Comparison of ENCODE assay signal across 9 mouse cellular contexts in the genomic region with DNA sequence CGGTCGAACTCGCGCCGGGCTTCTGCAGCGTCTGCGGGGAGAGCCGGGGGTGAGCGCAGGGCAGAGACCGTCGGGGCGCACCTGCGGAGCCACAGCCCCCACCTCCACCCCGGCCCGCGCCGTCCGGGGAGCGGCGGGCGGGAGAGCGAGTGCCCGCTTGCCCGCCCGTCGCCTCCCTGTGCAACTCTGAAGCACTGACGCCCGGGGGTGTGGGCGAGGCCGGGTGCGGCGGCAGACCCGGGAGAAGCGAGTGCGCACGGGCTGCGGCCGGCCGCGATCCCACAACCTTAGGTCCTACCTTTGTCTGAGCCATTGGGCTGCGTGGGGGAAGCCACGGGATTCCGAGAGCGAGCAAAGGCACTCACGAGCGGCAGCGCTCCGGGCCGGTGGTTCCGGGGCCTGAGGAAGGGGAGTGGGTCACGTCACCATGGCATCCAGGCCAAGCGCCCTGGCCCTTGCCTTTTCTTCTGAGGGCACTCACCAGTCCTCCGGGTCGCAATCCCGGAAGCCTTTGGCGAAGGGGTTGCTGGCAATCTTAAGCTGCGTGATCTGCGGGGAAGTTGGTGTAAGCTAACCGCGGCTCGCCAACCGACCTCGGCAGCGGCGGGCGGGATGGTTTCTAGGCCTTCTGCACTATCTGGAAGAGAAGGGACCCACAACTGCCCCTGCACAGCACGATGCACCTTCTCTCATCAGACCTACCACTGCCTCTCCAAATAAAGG. TPM values are rescaled to one million over a fixed set of nuclear protein-coding genes. Genes with fewer than 3 reads are reported as not detected.
DNase-seq lines count a peak whose midpoint lies in the region; ATAC-seq and TF ChIP-seq lines count a peak whose summit lies in the region.
"Had no signal": no experiment of that assay in that cellular context is flagged by ENCODE, and none has a peak within 500 bp of the region (broad histone marks: within the 10 kb centered on the region; RNA-seq: fewer than 3 reads in every experiment).

No protein-coding gene starts in this region.

- 4% methylated on average over 59 of the region's 67 CpGs for WGBS in kidney, postnatal 0 days
- WGBS in embryonic facial prominence, embryonic 13.5 days: 1% methylated on average over 67 of the region's 67 CpGs
- WGBS in intestine, postnatal 0 days: 3% methylated on average over 47 of the region's 67 CpGs
- 2% methylated on average over 41 of the region's 67 CpGs for WGBS in neural tube, embryonic 14.5 days

- ATAC-seq in kidney, postnatal 0 days (replicated peaks; ENCODE audit: low FRiP score, low read depth): no peak; the same call in 1 of the 2 replicates
- ATAC-seq in embryonic facial prominence, embryonic 13.5 days (ENCODE audit: insufficient number of reproducible peaks, insufficient read depth, low FRiP score, low TSS enrichment, low read depth): no peak
- ATAC-seq in intestine, postnatal 0 days: no peak
- ATAC-seq in neural tube, embryonic 14.5 days (ENCODE audit: low read depth): no peak
- ATAC-seq in monocyte, adult 5-6 weeks (replicated peaks; ENCODE audit: insufficient number of reproducible peaks, low FRiP score, low TSS enrichment, poor library complexity, severe bottlenecking): no peak

- no peak overlapping the region for H3K9ac ChIP-seq in kidney, postnatal 0 days (ENCODE audit: low read depth, low read length)
- peak overlapping the region; percentile 59 for H3K9ac ChIP-seq in embryonic facial prominence, embryonic 13.5 days
- H3K9ac ChIP-seq in intestine, postnatal 0 days (ENCODE audit: low read depth, low read length): no peak overlapping the region
- H3K9ac ChIP-seq in neural tube, embryonic 14.5 days (replicated peaks; ENCODE audit: low read depth, low read length): no peak overlapping the region

- no peak for TF ChIP-seq CTCF in kidney, postnatal 0 days (IDR thresholded peaks at IDR 0.05; ENCODE audit: low read depth)
- no peak for TF ChIP-seq CTCF in intestine, postnatal 0 days (IDR thresholded peaks at IDR 0.05; ENCODE audit: low read depth)

- peaks cover 17% of the 10 kb centered on the region; the same call in 1 of the 2 replicates for H3K4me1 ChIP-seq in kidney, postnatal 0 days (replicated peaks; ENCODE audit: insufficient read depth, low read length)
- H3K4me1 ChIP-seq in embryonic facial prominence, embryonic 13.5 days: peaks cover 37% of the 10 kb centered on the region
- 0 out of 2 replicates have a peak, but pooled peaks cover 4% of the 10 kb centered on the region for H3K4me1 ChIP-seq in intestine, postnatal 0 days (replicated peaks; ENCODE audit: control insufficient read depth, insufficient read depth, low read length)
- H3K4me1 ChIP-seq in neural tube, embryonic 14.5 days (ENCODE audit: control insufficient read depth, insufficient read depth, low read length): peaks cover 10% of the 10 kb centered on the region

- H3K36me3 ChIP-seq in kidney, postnatal 0 days (ENCODE audit: insufficient read depth, low read length): no peaks in the 10 kb centered on the region
- H3K36me3 ChIP-seq in embryonic facial prominence, embryonic 13.5 days: no peaks in the 10 kb centered on the region
- H3K36me3 ChIP-seq in intestine, postnatal 0 days (ENCODE audit: control insufficient read depth, insufficient read depth): no peaks in the 10 kb centered on the region; the same call in 1 of the 2 replicates
- H3K36me3 ChIP-seq in neural tube, embryonic 14.5 days (ENCODE audit: control insufficient read depth, insufficient read depth, low read length): no peaks in the 10 kb centered on the region

- DNase-seq in kidney, postnatal 0 days (ENCODE audit: low spot score): no peak
- DNase-seq in kidney, postnatal 10 days: no peak
- no peak for DNase-seq in thymus, postnatal 36 days
- no peak for DNase-seq in layer of hippocampus, adult 11-12 months (ENCODE audit: low spot score)
- DNase-seq: spleen, adult 18-20 months had no signal

- peaks cover 76% of the 10 kb centered on the region for H3K27me3 ChIP-seq in kidney, postnatal 0 days (ENCODE audit: insufficient read depth, low read length)
- peaks cover 92% of the 10 kb centered on the region for H3K27me3 ChIP-seq in embryonic facial prominence, embryonic 13.5 days
- peaks cover 82% of the 10 kb centered on the region for H3K27me3 ChIP-seq in intestine, postnatal 0 days (replicated peaks; ENCODE audit: control insufficient read depth, insufficient read depth, low read length)
- H3K27me3 ChIP-seq in neural tube, embryonic 14.5 days (ENCODE audit: control insufficient read depth, insufficient read depth, low read length): peaks cover 82% of the 10 kb centered on the region

- peak overlapping the region; percentile 59 for H3K4me2 ChIP-seq in kidney, postnatal 0 days (ENCODE audit: low read length)
- peak overlapping the region; percentile 73 for H3K4me2 ChIP-seq in embryonic facial prominence, embryonic 13.5 days
- peak overlapping the region; percentile 68 for H3K4me2 ChIP-seq in intestine, postnatal 0 days (replicated peaks; ENCODE audit: low read depth)
- H3K4me2 ChIP-seq in neural tube, embryonic 14.5 days (ENCODE audit: low read depth, low read length): peak overlapping the region; percentile 49; the same call in 1 of the 2 replicates

- no peaks in the 10 kb centered on the region for H3K9me3 ChIP-seq in kidney, postnatal 0 days (replicated peaks; ENCODE audit: low read length)
- no peaks in the 10 kb centered on the region for H3K9me3 ChIP-seq in embryonic facial prominence, embryonic 13.5 days
- H3K9me3 ChIP-seq in intestine, postnatal 0 days (ENCODE audit: control insufficient read depth): no peaks in the 10 kb centered on the region
- H3K9me3 ChIP-seq in neural tube, embryonic 14.5 days (ENCODE audit: control insufficient read depth, low read length): no peaks in the 10 kb centered on the region

- peak overlapping the region; percentile 27 for H3K4me3 ChIP-seq in kidney, postnatal 0 days (replicated peaks; ENCODE audit: low read depth, low read length)
- peak overlapping the region; percentile 44 for H3K4me3 ChIP-seq in embryonic facial prominence, embryonic 13.5 days
- H3K4me3 ChIP-seq in intestine, postnatal 0 days (ENCODE audit: low read depth, low read length): peak overlapping the region; percentile 45
- peak overlapping the region; percentile 34 for H3K4me3 ChIP-seq in neural tube, embryonic 14.5 days (ENCODE audit: low read depth, low read length)

- no peak overlapping the region for H3K27ac ChIP-seq in kidney, postnatal 0 days
- no peak overlapping the region for H3K27ac ChIP-seq in embryonic facial prominence, embryonic 13.5 days
- H3K27ac ChIP-seq in intestine, postnatal 0 days (ENCODE audit: low read depth, low read length): no peak overlapping the region
- no peak overlapping the region for H3K27ac ChIP-seq in neural tube, embryonic 14.5 days (ENCODE audit: low read depth, low read length)

RNA-seq across cellular contexts. Expression of a gene that starts 7.9 kb away (rescaled TPM):
- polyA plus RNA-seq in kidney, postnatal 0 days (2015; fragmentation: Nextera tagmentation; extraction: Ambion mirVana): 0.23 and 0.32 TPM in 2 replicates
- polyA plus RNA-seq in embryonic facial prominence, embryonic 13.5 days (2015; fragmentation: Nextera tagmentation; extraction: Ambion mirVana): 7.9 and 8.3 TPM in 2 replicates
- polyA plus RNA-seq in intestine, postnatal 0 days (2015; fragmentation: Nextera tagmentation; extraction: Ambion mirVana): 0.93 and 1.0 TPM in 2 replicates
- polyA plus RNA-seq in neural tube, embryonic 14.5 days (2014; fragmentation: Nextera tagmentation; extraction: Ambion mirVana): 0.64 and 1.5 TPM in 2 replicates
- total RNA-seq in monocyte, adult 5-6 weeks (2017): not detected in 3 replicates

RNA-seq across cellular contexts. Expression of a gene that starts 39.6 kb away (rescaled TPM):
- polyA plus RNA-seq in kidney, postnatal 0 days (2015; fragmentation: Nextera tagmentation; extraction: Ambion mirVana): 0.57 and 0.92 TPM in 2 replicates
- polyA plus RNA-seq in embryonic facial prominence, embryonic 13.5 days (2015; fragmentation: Nextera tagmentation; extraction: Ambion mirVana): 2.2 and 3.2 TPM in 2 replicates
- polyA plus RNA-seq in intestine, postnatal 0 days (2015; fragmentation: Nextera tagmentation; extraction: Ambion mirVana): 1.6 and 2.4 TPM in 2 replicates
- 11.5 and 14.1 TPM in 2 replicates for polyA plus RNA-seq in neural tube, embryonic 14.5 days (2014; fragmentation: Nextera tagmentation; extraction: Ambion mirVana)
- total RNA-seq in monocyte, adult 5-6 weeks (2017): 2.5 to 12.9 TPM in 2 of 3 replicates, not detected in the other

RNA-seq across cellular contexts. Expression of a gene that starts 43.6 kb away (rescaled TPM):
- 1.3 and 2.0 TPM in 2 replicates for polyA plus RNA-seq in kidney, postnatal 0 days (2015; fragmentation: Nextera tagmentation; extraction: Ambion mirVana)
- 4.5 and 7.4 TPM in 2 replicates for polyA plus RNA-seq in embryonic facial prominence, embryonic 13.5 days (2015; fragmentation: Nextera tagmentation; extraction: Ambion mirVana)
- polyA plus RNA-seq in intestine, postnatal 0 days (2015; fragmentation: Nextera tagmentation; extraction: Ambion mirVana): 0.34 and 1.4 TPM in 2 replicates
- 8.3 and 10.7 TPM in 2 replicates for polyA plus RNA-seq in neural tube, embryonic 14.5 days (2014; fragmentation: Nextera tagmentation; extraction: Ambion mirVana)
- 1.0 to 7.6 TPM in 2 of 3 replicates, not detected in the other for total RNA-seq in monocyte, adult 5-6 weeks (2017)

RNA-seq across cellular contexts. Expression of a gene that starts 47.2 kb away (rescaled TPM):
- 10.4 and 12.0 TPM in 2 replicates for polyA plus RNA-seq in kidney, postnatal 0 days (2015; fragmentation: Nextera tagmentation; extraction: Ambion mirVana)
- 39.7 and 45.9 TPM in 2 replicates for polyA plus RNA-seq in embryonic facial prominence, embryonic 13.5 days (2015; fragmentation: Nextera tagmentation; extraction: Ambion mirVana)
- polyA plus RNA-seq in intestine, postnatal 0 days (2015; fragmentation: Nextera tagmentation; extraction: Ambion mirVana): 24.7 and 25.4 TPM in 2 replicates
- polyA plus RNA-seq in neural tube, embryonic 14.5 days (2014; fragmentation: Nextera tagmentation; extraction: Ambion mirVana): 179 and 183 TPM in 2 replicates
- 1.5 to 6.3 TPM (median 4.2 TPM) in 3 replicates for total RNA-seq in monocyte, adult 5-6 weeks (2017)
